Mouse (Mus musculus): ENCODE data around the gene Ceacam1.
"Not testable (repeated sequence)": the region's sequence is repeated elsewhere in the genome, so short reads cannot be mapped to it uniquely, and the experiment has no call there.

Gene Ceacam1

DNA sequence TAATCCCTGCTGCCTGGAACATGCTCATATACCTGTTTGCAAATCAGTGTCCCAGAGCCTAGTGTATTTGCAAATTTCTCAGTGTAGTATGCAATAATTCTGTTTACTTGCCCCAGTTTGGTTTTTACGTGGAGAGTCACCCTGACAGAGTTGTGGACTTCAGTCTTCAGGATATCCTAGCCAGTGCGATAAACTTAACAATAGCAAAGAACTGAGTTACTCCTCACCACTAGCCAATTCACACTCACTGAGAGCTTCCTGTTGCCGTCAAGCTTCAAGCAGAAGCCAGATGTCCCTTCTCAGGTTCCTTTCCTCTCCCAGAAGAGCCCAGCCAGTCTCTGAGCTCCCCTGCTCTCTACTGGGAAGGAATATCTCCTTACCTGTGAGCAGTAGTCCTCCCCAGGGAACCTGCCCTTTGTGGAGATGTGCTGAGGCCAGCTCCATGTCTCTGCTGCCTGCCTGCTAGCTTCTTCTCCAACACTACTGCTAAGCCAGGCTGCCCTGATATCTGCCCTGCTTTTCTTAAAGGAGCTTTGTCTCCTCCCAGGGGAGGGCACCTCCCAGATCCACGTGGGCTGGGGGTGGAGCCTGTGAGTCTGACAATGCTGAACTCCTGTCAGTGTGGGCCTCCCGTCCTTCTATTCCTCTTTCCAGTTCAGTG lies at the start of gene Ceacam1:
Gene Ceacam1, minus strand, starts transcription at position 513 of the 661 bp plus-strand sequence.
- peak; percentile 78 for DNase-seq

DNA sequence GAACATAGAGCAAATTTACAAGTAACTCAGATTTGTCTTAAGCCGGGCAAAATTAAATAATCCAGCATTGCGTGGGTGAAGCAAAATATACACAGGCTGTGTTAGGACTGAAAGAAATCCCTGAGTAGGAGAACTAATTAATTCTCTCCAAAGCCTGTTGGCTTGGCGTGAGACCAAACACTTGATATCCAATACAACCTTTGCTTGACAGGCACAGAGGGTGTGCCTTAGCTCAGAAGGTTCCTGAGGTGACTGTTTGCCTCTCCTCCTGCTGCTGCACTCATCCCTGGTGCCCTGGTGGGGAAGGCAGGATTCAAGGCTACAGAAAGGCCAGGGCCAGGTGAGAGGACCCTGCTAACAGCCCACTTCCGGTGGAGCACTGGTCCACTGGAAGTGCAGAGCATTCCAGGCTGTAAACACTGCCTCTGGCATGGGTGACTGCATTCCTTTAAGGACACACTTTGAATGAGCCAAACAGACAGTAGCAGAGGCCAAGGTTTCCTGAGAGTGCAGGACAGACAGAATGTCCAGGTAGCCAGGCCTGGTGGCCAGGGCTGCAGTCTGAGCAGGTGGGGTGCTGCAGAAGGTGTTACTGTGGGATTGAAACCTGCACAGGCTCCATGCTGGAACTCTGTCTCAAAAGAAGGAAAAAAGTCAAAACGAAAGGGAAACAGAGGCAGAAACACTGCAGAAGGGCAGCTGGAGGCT lies 38.8 kb upstream of the Ceacam1 start:
- not testable (repeated sequence) for DNase-seq

DNA sequence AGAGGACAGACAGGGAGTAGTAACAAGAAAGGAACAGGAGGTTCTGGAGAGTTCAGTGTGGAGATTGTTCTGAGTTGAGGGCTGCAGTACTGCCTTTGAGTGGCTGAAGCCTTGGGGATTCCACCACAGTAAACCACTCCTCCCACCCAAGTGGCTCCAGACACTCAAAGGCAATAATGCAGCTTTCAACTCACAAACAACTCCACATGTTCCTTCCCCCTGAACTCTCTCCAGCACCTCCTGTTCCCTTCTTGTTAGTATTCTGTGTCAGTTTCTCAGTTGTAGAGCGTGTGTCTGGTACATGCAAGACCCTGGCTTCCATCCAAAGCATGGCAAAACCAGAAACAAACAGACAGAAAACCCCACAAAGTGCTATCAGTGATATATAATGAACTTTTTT lies 38.3 kb upstream of the Ceacam1 start:
- not testable (repeated sequence) for DNase-seq

DNA sequence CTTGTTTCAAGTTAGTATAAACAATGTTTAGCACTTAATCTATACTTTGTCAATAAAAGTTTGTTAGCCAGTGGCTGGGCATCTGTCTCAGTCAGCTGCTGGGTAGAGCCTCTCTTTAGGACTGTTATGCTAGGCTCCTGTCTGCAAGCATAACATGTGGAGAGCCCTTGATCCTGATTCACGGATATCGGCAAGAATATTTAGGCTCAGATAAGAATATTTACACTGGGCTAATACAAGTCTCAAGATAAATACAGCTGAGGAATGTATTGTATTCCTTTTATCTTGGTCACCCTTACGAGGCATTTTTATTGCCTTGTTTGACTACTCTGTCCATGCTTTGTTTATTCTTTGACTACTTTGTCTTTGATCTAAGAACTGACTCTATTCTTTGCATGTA lies 32.5 kb upstream of the Ceacam1 start:
- DNase-seq, result no peak

DNA sequence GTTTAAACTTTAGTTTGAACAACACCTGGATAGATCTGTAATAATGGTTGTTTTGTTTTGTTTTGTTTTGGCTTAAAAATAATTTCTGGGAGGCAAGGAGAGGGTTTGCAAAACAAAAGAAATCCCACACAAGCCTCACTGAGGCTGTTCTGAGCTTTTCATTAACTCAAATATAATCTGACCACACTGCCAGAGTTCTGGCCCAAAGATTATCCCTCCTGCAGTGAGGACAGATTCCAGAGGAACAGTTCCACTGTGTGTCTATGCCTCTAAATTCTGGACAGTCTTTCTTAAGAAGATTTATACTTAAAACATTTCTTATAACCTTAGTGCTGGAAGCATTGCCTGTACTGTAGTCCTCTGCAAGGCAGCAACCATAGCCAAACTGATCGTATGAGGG lies 17.2 kb upstream of the Ceacam1 start:
- no peak for DNase-seq

DNA sequence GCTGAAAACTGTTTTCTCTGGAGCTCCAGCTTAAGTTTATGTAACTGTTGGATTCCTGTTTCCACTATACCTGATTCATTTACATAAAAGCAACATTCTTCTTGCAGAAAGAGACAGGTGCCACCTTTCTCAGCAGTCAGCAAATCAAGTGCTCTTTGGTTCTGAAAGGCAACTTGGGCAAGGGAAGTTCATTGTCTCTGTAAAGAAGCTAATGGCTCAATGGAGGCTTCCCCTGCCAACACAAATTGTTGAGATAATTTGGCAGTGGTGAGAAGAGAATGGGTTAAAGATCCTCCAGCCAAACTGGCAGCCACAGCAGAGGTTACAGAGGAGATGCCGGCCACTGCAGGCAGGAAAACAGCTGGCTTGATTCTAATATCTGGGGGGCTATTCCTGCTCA lies 13.3 kb upstream of the Ceacam1 start:
- DNase-seq, result not testable (repeated sequence)

DNA sequence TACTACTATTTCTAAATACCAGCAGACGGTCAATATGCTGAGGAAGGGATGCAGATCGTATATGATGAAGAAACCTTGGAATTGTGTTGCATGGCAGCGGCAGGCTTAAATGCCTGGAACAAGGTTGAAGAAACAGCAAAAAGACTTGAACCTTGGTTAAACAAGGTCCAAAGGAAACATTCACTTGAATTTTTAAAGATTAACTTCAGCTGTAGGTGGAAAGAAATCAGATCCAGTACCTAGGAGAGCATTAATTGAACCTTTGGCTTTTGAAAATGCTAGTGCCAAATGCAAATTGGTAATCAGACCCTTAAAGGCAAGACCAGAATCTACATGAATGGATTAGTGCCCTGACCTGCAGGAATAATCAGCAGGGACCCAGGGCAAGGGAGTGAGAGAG lies 12.0 kb upstream of the Ceacam1 start:
- DNase-seq, result not testable (repeated sequence)

DNA sequence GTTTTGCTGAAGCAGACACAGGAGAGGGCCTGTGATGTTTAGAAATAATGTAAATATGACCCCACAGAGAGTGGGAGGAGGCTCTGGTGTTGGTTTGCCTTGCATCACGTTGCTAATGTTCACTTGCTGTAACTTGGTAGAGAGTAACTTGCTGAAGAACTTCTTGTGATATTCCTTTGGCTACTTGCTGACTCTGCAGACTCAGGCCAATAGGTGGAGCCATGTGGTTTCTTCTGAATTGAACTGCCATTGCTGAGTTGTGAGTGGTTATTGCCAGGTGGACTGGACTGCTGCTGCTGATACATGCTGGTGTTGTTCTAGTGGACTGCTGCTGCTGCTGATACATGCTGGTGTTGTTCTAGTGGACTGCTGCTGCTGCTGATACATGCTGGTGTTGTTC lies 8.8 kb upstream of the Ceacam1 start:
- peak; percentile 54 for DNase-seq

DNA sequence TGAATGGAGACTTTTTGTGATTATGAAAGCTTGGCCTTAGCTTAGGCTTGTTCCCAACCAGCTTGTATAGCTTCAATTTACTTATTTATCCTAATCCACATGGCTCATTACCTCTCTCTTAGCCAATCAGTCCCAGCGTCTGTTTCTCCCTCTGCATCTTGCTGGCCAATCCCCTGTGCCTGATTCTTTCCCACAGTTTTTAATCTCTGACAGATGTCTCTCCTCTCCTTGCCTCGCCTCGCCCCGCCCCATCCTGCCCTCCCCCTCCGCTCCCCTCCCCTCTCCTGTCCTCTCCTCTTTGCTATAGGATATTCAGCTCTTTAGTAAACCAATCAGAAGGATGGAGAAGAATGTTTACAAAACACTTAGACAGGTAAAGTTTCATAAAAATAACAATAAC lies 7.7 kb upstream of the Ceacam1 start:
- no peak for DNase-seq

DNA sequence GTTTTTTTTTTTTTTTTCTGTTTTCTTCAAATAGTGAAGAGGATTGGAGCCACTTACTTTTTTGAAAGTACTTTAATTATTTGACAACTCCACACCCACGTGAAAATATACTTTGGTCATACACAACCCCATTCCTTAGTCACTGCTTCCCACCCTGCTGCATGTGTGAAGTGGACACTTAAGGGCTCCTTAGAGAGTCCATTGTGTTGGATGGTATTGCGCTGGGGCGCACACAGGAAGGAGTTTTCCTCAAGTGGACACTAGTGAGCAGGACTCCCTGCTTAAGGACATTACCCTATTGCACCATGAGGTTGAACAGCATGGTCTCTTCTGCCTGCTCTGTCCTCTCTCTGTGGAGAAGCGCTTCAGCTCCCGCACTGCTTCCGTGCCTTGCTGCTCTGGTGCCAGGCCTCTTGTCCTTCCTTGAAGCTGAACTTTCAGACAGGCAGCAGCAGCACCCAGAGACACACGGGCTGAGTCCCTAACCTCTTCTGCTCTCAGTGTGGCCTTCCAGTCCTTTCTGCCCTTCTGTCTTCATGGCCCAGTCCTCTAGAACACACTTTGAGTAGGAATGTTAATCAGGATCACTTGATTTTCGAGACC lies 5.8 kb upstream of the Ceacam1 start:
- DNase-seq, result no peak

DNA sequence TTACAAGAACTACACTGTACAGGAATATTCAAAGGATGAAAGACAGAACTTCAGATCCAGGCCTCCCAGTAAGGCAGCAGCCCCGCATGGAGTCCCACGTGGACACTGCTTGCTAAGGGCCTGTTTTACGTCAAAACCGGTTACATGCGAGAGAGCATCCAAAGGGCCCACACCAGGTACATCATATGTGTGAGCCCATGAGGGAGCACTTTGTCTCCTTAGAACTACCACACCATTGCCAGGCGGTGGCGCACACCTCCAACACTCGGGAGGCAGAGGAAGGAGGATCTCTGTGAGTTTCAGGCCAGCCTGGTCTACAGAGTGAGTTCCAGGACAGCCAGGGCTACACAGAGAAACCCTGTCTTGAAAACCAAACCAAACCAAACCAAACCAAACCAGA lies 3.4 kb upstream of the Ceacam1 start:
- DNase-seq, result not testable (repeated sequence)

DNA sequence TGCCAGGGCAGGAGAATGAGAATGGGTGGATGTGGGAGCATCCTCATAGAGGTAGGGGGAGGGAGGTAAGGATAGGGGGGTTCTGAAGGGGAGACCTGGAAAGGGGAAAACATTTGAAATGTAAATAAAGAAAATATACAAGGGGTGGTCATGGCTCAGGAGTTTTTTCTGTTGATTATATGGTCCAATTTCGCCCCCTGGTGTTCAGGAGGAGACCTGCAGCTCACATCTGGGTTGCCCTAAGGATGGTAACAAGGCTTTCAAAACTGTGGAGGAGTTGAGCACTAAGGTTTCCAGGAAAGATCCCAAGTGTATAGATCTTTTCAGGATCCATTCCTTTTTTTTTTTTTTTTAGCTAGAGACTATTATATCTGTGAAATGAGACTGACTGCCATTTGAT lies 2.0 kb upstream of the Ceacam1 start:
- peak; percentile 54 for DNase-seq

DNA sequence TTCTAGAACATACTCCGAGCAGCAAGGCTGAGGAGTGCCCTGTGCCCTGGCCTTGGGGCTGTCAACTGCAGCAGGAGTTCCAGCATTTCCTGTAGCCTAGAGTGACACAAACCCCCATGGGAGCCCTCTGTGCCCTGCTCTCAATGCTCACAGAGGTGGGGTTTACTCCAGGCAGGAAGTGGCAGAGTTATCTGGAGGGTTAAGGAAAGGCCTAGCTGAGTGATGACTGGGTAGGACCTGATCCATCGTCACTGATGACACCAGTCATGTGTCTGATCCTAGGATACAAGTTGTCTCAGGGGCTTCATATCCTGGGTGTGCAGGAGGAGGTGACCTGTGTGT lies 320 bp upstream of the Ceacam1 start:
- not testable (repeated sequence) for DNase-seq

DNA sequence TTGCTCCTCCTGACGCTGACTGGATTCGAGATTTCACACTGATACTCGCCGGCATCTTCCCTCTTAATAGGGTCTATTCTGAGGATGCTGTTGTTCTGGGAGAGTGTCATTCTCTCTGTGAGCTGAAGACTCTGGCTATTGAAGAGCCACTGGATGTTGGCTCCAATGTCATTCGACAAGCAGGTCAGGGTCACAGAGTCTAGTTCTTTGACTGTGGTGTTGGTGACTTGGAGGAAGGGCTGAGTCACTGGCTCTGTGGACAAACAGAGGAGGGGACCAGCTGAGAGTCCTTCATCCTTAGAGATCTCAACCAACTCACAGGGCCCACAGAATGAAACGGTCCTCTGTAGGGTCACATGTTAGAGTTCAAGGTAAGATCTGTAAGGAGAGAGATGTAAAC lies 5.6 kb downstream of the Ceacam1 start:
- DNase-seq, result not testable (repeated sequence)

DNA sequence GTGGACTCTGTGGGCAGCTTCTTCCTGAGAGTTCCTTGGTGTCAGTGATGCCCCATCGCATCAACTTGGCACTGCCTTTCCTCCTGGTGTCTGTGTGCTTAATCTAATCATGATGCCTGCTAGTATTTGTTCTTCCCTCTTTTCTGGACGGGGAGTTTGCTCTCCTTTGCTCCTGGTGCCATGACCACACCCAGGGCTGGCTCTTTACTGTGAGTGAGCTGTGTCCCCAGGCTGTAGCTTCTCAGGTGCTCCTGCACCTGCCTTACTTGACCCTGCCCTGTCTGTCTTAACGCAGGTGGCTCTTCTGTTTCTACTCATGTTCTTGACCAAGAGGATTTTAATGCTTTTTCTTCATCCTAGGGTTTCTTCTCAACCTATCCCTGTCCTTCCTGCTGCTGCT lies 11.8 kb downstream of the Ceacam1 start:
- not testable (repeated sequence) for DNase-seq

DNA sequence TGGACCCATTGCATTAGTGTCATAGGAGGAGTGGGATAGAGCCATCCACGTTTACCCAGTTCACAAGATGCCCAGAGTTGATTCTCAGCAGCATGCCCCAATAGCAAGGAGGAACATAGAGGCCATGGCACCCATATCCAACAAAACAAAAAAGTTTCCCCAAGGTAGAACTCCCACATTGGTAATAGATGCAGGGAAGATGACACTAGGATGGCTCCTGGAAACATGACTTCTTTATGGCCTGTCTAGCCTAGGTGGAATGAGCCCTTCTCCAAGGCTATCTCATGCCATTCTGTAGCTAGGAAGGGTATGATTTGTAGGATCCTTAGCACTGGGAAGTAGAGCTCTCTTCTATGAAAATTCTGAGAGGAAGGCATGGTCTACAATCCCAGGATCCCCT lies 12.4 kb downstream of the Ceacam1 start:
- no peak for DNase-seq

DNA sequence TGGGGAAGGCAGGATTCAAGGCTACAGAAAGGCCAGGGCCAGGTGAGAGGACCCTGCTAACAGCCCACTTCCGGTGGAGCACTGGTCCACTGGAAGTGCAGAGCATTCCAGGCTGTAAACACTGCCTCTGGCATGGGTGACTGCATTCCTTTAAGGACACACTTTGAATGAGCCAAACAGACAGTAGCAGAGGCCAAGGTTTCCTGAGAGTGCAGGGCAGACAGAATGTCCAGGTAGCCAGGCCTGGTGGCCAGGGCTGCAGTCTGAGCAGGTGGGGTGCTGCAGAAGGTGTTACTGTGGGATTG lies 15.4 kb downstream of the Ceacam1 start:
- not testable (repeated sequence) for DNase-seq

DNA sequence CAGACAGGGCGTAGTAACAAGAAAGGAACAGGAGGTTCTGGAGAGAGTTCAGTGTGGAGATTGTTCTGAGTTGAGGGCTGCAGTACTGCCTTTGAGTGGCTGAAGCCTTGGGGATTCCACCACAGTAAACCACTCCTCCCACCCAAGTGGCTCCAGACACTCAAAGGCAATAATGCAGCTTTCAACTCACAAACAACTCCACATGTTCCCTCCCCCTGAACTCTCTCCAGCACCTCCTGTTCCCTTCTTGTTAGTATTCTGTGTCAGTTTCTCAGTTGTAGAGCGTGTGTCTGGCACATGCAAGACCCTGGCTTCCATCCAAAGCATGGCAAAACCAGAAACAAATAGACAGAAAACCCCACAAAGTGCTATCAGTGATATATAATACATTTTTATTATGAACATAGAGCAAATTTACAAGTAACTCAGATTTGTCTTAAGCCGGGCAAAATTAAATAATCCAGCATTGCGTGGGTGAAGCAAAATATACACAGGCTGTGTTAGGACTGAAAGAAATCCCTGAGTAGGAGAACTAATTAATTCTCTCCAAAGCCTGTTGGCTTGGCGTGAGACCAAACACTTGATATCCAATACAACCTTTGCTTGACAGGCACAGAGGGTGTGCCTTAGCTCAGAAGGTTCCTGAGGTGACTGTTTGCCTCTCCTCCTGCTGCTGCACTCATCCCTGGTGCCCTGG lies 15.9 kb downstream of the Ceacam1 start:
- DNase-seq, result not testable (repeated sequence)

DNA sequence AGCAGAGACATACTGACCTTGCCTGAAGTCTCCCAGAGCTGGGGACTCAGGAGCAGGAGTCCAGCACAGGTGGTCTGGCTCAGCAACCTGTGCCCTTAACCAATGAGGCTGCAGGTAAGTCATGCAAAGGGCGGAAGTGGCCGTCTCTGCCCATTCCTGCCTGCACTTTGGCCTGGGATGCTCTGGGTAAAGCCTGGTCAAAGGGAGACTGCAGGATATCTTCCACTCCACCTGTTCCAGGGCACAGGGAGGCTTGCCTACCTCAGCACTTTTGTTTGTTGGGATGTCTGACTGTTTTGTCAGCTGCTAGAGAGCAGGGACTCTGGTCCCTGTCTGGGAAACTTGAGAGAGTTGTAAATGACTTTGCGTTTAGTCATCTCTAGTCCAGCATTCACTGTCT lies 25.3 kb downstream of the Ceacam1 start:
- no peak for DNase-seq

DNA sequence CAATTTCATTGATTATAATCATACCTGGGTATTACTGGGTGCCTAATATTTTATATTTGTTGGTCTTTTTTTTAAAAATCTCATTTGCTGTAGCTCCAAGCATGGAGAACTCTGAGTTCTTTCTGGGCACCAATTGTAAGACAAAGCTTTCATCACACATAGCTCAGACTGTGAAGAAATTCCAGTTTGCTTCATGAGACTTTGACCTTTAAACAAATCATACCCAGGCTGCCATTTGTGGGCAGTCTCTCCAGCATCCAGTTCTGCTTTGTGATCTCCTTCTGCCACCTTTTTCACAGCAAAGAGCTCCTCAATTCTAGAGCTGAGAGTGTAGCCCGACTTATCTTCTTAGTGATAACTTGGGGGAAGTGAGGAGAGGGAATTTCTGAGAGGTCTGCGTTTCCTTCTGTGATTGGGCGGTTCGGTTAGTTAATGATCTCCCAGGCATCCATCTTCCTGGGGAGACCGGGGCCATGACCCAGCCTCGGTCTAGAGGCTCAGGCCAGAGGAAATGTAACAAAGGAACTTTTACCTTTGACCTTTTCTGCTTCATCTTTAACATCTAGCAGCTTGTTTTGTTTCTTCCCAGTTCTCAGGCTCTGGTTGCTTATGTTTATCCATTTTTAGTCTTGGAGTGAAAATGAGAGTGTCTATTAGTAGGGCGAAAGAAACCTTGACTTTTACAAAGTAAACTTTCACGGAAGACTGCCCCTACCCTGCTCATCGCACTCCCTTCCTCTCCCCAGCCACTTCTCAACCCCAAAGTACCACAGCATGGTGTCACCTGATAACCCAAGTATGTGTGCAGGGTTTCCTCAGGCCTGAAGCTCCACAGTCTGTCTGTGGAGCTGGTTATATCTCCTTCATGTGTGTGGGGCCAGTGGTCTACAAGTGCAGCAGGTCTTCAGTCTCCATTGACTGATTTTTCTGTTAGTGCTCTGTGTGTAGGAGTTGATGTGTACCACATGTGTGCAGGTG lies 27.2 kb downstream of the Ceacam1 start:
- no peak for DNase-seq

DNA sequence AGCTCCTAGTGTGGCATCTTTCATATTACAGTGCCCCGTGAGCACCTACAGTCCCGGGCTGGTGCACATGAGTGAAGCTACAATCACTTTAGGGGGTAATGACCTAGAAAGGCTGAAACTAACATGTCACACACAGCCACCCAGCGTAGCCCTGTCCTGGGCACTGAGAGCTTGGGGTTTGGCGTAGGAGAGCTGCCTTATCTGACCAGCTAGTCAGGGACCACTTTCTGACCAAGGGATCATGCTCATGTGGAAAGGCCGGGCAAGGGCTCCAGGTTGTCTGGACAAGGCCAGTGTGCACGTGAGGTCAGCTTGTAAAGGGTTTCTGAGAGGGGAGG lies 36.6 kb downstream of the Ceacam1 start:
- DNase-seq, result no peak

DNA sequence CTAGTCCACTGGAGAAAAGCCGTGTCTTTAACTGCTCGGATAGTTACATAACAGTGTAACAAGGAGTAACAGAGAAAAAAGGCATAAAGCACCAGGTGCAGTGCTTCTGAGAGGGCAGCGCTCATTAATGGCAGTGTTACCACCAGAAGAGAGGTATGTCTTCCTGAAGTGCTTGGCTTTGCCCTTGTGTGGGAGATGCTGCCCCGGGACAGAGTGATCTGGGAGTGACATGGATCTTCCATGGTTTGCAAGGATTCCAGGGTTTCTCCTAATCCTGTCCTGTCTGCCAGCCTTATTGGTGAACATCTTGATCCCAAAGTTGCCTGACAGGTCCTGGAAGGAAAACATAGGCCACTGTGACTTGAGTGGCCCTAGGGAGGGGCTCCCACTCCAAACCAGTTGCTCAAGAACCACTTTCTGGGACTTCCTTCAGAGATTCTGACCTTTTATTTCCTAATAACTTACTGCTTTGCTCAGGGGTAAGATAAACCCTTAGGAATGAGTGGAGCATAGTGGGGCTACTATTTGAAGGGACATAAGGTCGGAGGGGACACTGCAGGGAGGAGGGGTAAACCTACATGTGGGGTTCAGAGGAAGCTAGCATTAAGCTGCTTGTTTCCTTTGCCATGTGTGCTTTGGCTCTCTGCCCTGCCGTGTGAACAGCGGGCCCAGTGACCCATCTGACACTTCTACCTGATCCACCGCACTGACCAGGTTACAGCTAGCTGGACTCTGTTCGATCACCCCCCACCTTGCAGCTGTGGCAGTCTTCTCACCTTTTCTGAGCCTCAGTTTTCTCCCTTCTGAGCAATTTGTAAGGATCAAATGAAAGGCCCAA lies 37.2 kb downstream of the Ceacam1 start:
- peak; percentile 49 for DNase-seq

Measured in lung, postnatal 14 days (tissue).